In the genomic region with DNA sequence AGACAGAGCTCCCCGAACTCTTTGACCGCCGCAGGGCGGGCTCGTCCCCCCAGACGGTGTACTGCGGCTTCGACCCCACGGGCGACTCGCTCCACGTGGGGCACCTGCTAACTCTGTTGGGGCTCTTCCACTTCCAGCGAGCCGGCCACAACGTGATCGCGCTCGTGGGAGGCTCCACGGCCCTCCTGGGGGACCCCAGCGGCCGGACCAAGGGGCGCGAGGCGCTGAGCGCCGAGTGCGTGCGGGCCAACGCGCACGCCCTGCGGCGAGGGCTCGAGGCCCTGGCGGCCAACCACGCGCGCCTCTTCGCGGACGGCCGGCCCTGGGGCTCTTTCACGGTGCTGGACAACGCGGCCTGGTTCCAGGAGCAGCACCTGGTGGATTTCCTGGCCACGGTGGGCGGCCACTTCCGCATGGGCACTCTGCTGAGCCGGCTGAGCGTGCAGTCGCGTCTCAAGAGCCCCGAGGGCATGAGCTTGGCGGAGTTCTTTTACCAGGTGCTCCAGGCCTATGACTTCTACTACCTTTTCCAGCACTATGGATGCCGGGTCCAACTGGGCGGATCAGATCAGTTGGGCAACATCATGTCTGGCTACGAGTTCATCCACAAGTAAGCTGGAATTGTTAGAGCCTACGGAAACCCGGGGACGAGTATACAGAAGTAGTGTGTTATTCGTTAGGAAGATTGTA, we compare ENCODE assay signal across 8 mouse cellular contexts. TPM values are rescaled to one million over a fixed set of nuclear protein-coding genes. Genes with fewer than 3 reads are reported as not detected.
DNase-seq lines count a peak whose midpoint lies in the region; ATAC-seq lines count a peak whose summit lies in the region.

No protein-coding gene starts in this region.

- WGBS in forebrain, embryonic 11.5 days: under 1% methylated on average over 61 of the region's 61 CpGs
- under 1% methylated on average over 61 of the region's 61 CpGs for WGBS in heart, embryonic 16.5 days

- no peaks in the 10 kb centered on the region for H3K9me3 ChIP-seq in forebrain, embryonic 11.5 days (ENCODE audit: control insufficient read depth, low read length)
- H3K9me3 ChIP-seq in heart, embryonic 16.5 days (replicated peaks; ENCODE audit: control insufficient read depth, low read length): no peaks in the 10 kb centered on the region

- peak; percentile 32 for DNase-seq in MEL-GATA-1-ER (ENCODE audit: extremely low read depth, low read depth)
- DNase-seq in c-Kit-negative CD71-positive TER-119-positive erythroid progenitor cells, embryonic 14.5 days (ENCODE audit: low read depth, low spot score): peak; percentile 25
- DNase-seq in forebrain, embryonic 11.5 days (ENCODE audit: low spot score): peak; percentile 78
- DNase-seq in kidney, postnatal 4 days: peak; percentile 58 to 77
- peak; percentile 43 for DNase-seq in lung, postnatal 10 days
- DNase-seq in ovary, postnatal 36 days (ENCODE audit: low spot score): peak; percentile 55
- peak; percentile 56 for DNase-seq in thymus, postnatal 4 days

- peak; percentile 62 for ATAC-seq in forebrain, embryonic 11.5 days (replicated peaks; ENCODE audit: low FRiP score)
- ATAC-seq in heart, embryonic 16.5 days (replicated peaks; ENCODE audit: extremely low read depth, insufficient read depth, low FRiP score): peak; percentile 57

- peaks cover 3% of the 10 kb centered on the region; the same call in 1 of the 2 replicates for H3K36me3 ChIP-seq in forebrain, embryonic 11.5 days (ENCODE audit: control insufficient read depth, insufficient read depth, low read length)
- H3K36me3 ChIP-seq in heart, embryonic 16.5 days (ENCODE audit: control insufficient read depth, insufficient read depth): peaks cover 12% of the 10 kb centered on the region

- peak overlapping the region; percentile 92 for H3K4me3 ChIP-seq in forebrain, embryonic 11.5 days (ENCODE audit: low read depth, low read length)
- peak overlapping the region; percentile 85 for H3K4me3 ChIP-seq in heart, embryonic 16.5 days (ENCODE audit: low read length)

- peak overlapping the region; percentile 95 for H3K9ac ChIP-seq in forebrain, embryonic 11.5 days (ENCODE audit: low read length)
- H3K9ac ChIP-seq in heart, embryonic 16.5 days (ENCODE audit: low read length): peak overlapping the region; percentile 88

- no peaks in the 10 kb centered on the region for H3K27me3 ChIP-seq in forebrain, embryonic 11.5 days (ENCODE audit: control insufficient read depth, insufficient read depth, low read length)
- H3K27me3 ChIP-seq in heart, embryonic 16.5 days (ENCODE audit: control insufficient read depth, insufficient read depth, low read length): no peaks in the 10 kb centered on the region

- peaks cover 5% of the 10 kb centered on the region; the same call in 1 of the 2 replicates for H3K4me1 ChIP-seq in forebrain, embryonic 11.5 days (replicated peaks; ENCODE audit: control insufficient read depth, insufficient read depth, low read length)
- H3K4me1 ChIP-seq in heart, embryonic 16.5 days (ENCODE audit: control insufficient read depth, insufficient read depth, low read length): peaks cover 10% of the 10 kb centered on the region

- peak overlapping the region; percentile 87 for H3K27ac ChIP-seq in forebrain, embryonic 11.5 days (ENCODE audit: low read depth, low read length)
- H3K27ac ChIP-seq in heart, embryonic 16.5 days (ENCODE audit: low read length): peak overlapping the region; percentile 86

- H3K4me2 ChIP-seq in forebrain, embryonic 11.5 days (ENCODE audit: low read depth, low read length, severe bottlenecking): peak overlapping the region; percentile 73
- H3K4me2 ChIP-seq in heart, embryonic 16.5 days (ENCODE audit: low read depth, low read length): peak overlapping the region; percentile 61

RNA-seq across cellular contexts. Expression of gene Yars2, which starts 0.5 kb away (rescaled TPM):
- 44.1 and 44.3 TPM in 2 replicates for polyA plus RNA-seq in forebrain, embryonic 11.5 days (2014; fragmentation: Nextera tagmentation; extraction: Ambion mirVana)
- polyA plus RNA-seq in heart, embryonic 16.5 days (2015; fragmentation: Nextera tagmentation; extraction: Ambion mirVana): 38.9 and 41.5 TPM in 2 replicates

RNA-seq across cellular contexts. Expression of gene Dnm1l, which starts 55.5 kb away (rescaled TPM):
- 69.0 and 76.3 TPM in 2 replicates for polyA plus RNA-seq in forebrain, embryonic 11.5 days (2014; fragmentation: Nextera tagmentation; extraction: Ambion mirVana)
- 65.8 TPM in 2 replicates for polyA plus RNA-seq in heart, embryonic 16.5 days (2015; fragmentation: Nextera tagmentation; extraction: Ambion mirVana)

Comparison
In these comparisons a context has a peak if more than half of its experiments do, and no peak if none do; other contexts are left out.
1. Peak in every context shown above with its lines: DNase-seq, ATAC-seq, H3K4me3 ChIP-seq and H3K27ac ChIP-seq.
2. DNase-seq: peak in every context shown above with its lines; median percentile 78 in forebrain, embryonic 11.5 days; 68 in kidney, postnatal 4 days; 56 in thymus, postnatal 4 days; 55 in ovary, postnatal 36 days; 43 in lung, postnatal 10 days; 32 in MEL-GATA-1-ER; 25 in c-Kit-negative CD71-positive TER-119-positive erythroid progenitor cells, embryonic 14.5 days.